Mouse (Mus musculus) limb, embryonic 12.5 days (tissue): ENCODE measurements around the gene Rab15. TPM values are rescaled to one million over a fixed set of nuclear protein-coding genes. Genes with fewer than 3 reads are reported as not detected.
"Not testable (repeated sequence)": the region's sequence is repeated elsewhere in the genome, so short reads cannot be mapped to it uniquely, and the experiment has no call there.

Source experiments
- ATAC-seq: fragments of 200-750 bp; cut with Nextera tagmentation; 2 replicates; pipeline ENCODE4 v1.8.0; 2017; ENCODE audit warnings: low read depth, moderate TSS enrichment; ENCODE audit not compliant: insufficient number of reproducible peaks, insufficient read depth, low FRiP score, low TSS enrichment
- H3K27ac ChIP-seq: fragments of 300-500 bp; sonication (generic); 2 replicates; pipeline ENCODE4 v1.5.1; 2016; ENCODE audit warnings: mild to moderate bottlenecking, moderate library complexity
- H3K27me3 ChIP-seq: fragments of 300-500 bp; sonication (generic); 2 replicates; pipeline ENCODE4 v1.6.1; 2016; ENCODE audit warnings: mild to moderate bottlenecking, moderate library complexity
- H3K36me3 ChIP-seq: fragments of 300-500 bp; sonication (generic); 2 replicates; pipeline ENCODE4 v1.6.1; 2016; ENCODE audit warnings: mild to moderate bottlenecking, moderate library complexity
- H3K4me1 ChIP-seq: fragments of 300-500 bp; sonication (generic); replicated peaks from 2 replicates; pipeline ENCODE4 v1.6.1; 2016
- H3K4me2 ChIP-seq: fragments of 300-500 bp; sonication (generic); 2 replicates; pipeline ENCODE4 v1.6.1; 2016; ENCODE audit warnings: mild to moderate bottlenecking, moderate library complexity
- H3K4me3 ChIP-seq: fragments of 300-500 bp; sonication (generic); replicated peaks from 2 replicates; pipeline ENCODE4 v1.5.1; 2016; ENCODE audit warnings: mild to moderate bottlenecking
- H3K9ac ChIP-seq: fragments of 300-500 bp; sonication (generic); replicated peaks from 2 replicates; pipeline ENCODE4 v1.6.1; 2016; ENCODE audit warnings: mild to moderate bottlenecking, moderate library complexity
- H3K9me3 ChIP-seq: fragments of 300-500 bp; sonication (generic); 2 replicates; pipeline ENCODE4 v1.6.1; 2016; ENCODE audit warnings: mild to moderate bottlenecking, moderate library complexity
- WGBS: fragments of 180-500 bp; shearing (Covaris S2); methylation state at CpG from one replicate; pipeline ENCODE4 v1.1.7; 2016; 5-methylcytosine and 5-hydroxymethylcytosine counted together
- polyA plus RNA-seq: library from polyadenylated mRNA; unstranded; fragments of >200 nt; fragmentation: Nextera tagmentation; extraction: Ambion mirVana; gene quantifications from 2 replicates; pipeline ENCODE4 v1.2.1, GENCODE M21; 2016

Gene Rab15
- polyA plus RNA-seq, 1 experiment from 2014 or later: 17.6 TPM

DNA sequence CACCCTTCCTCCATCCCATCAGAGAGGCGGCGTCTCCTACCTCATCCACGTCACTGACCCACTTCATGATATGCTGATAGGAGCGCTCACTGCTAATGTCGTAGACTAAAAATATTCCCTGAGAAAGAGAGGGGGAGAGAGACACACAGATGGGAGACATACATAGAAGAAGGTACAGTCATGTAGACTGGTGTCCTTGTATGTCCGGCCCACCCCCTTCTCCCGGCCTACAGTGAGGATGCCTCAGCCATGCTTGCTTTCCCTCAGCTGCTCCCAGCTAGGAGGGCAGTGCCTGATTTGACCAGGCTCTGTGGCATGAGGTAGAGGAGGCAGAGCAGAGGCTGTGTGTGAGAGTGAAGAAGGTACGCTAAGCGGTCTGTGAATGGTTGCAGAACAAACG, 19.7 kb downstream of the Rab15 start:
- Histone ChIP-seq H3K27ac (no peak overlapping the region), H3K9me3 (no peaks in the 10 kb centered on the region), H3K4me2 (no peak overlapping the region), H3K4me3 (no peak overlapping the region), H3K36me3 (no peaks in the 10 kb centered on the region; the same call in 1 of the 2 replicates), H3K4me1 (peaks cover 7% of the 10 kb centered on the region; the same call in 1 of the 2 replicates), H3K27me3 (no peaks in the 10 kb centered on the region), H3K9ac (no peak overlapping the region)
- 92% methylated on average over 10 of the region's 10 CpGs for WGBS
- no peak for ATAC-seq

DNA sequence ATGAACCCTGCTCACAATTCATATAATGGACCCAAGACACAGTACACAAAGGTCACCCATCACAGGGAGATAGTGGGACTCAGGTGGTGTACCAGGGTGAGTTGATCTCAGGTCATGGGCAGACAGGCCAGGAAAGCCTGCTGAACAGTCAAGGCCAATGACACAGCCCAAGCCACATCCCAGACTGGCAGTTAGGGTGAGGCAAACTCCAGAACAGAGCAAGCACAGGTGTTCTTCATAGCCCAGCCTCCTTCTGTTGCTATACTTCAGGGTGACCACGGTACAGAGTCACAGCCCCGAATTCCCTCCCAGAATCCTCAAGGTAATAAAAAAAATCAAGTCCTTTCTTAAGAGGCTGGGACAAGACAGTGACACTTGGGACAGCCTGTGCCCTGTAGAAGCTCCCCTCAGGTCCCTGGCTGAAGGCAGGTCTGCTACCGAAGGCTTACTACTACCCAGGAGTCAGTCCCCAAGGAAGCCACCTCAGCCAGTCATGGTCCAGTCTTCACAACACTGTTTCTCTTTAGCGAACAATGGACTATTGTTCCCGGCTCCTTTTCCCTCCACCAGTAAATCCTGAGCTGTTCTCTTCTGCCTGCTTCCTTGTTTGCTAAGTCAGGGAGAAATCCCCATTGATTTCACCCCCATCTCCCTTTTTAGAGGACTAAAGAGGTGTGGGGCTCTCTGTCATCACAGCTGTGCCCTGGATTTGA, 24.5 kb downstream of the Rab15 start:
- Histone ChIP-seq H3K27ac (no peak overlapping the region), H3K27me3 (no peaks in the 10 kb centered on the region), H3K4me3 (no peak overlapping the region), H3K36me3 (no peaks in the 10 kb centered on the region; the same call in 1 of the 2 replicates), H3K9me3 (no peaks in the 10 kb centered on the region), H3K9ac (no peak overlapping the region), H3K4me2 (no peak overlapping the region), H3K4me1 (peaks cover 7% of the 10 kb centered on the region; the same call in 1 of the 2 replicates)
- no peak for ATAC-seq
- 80% methylated on average over 5 of the region's 5 CpGs for WGBS

GRCm38 (mm10) chr12:76796938-76797539, 25.7 kb downstream of the Rab15 start:
- 85% methylated on average over 7 of the region's 7 CpGs for WGBS
- ATAC-seq: no peak

DNA sequence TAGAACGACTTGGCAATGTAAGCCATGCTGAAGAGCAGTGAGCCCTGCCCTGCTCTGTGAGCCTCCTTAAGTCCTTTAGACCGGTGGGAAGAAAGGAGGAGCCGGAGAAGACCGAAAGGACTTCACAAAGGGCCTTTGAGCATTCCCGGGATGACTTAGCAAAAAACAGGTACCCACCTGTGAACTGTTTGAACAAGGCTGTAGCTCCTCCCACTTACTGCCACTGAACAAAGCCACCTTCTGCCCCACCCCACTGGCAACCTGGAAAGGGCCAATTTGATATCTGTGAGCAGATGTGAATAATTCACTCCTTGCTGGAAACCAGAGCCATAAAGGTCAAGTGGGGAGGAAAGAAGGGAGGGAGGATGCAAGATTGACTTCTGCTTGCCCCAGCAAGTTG, 27.4 kb downstream of the Rab15 start, which contains the start of gene Gpx2:
Gene Gpx2 (minus strand): TSS at position 205 of the 400 bp plus-strand sequence.
- WGBS: 77% methylated on average over 5 of the region's 5 CpGs
- H3K9me3 ChIP-seq: no peaks in the 10 kb centered on the region
- ATAC-seq: no peak

More at GRCm38 (mm10) chr12:76796938-76797539, 25.7 kb downstream of the Rab15 start:
- Histone ChIP-seq H3K27ac (no peak overlapping the region), H3K4me2 (no peak overlapping the region), H3K9ac (no peak overlapping the region), H3K27me3 (no peaks in the 10 kb centered on the region), H3K36me3 (no peaks in the 10 kb centered on the region), H3K4me3 (no peak overlapping the region), H3K9me3 (no peaks in the 10 kb centered on the region), H3K4me1 (peaks cover 7% of the 10 kb centered on the region; the same call in 1 of the 2 replicates)

DNA sequence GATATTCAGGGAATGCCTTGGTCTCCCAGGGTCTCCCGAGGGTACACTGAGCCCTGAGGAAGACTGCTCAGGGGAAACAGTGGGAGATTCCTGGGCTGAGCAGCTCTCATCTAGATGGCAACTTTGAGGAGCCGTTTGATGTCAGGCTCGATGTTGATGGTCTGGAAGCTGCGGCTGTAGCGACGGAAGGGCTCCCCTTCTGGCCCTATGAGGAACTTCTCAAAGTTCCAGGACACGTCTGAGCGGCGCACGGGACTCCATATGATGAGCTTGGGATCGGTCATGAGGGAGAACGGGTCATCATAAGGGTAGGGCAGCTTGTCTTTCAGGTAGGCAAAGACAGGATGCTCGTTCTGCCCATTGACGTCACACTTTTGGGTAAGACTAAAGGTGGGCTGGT, 30.2 kb downstream of the Rab15 start:
- H3K27ac ChIP-seq, H3K27me3 ChIP-seq, H3K4me1 ChIP-seq, H3K9ac ChIP-seq, H3K4me2 ChIP-seq, H3K9me3 ChIP-seq, H3K36me3 ChIP-seq, H3K4me3 ChIP-seq, ATAC-seq: not testable (repeated sequence)
- WGBS: 46% methylated on average over 14 of the region's 14 CpGs

More for the DNA sequence above, 27.4 kb downstream of the Rab15 start, which contains the start of gene Gpx2:
- Histone ChIP-seq H3K4me3 (no peak within 1 kb of the TSS), H3K4me2 (no peak within 1 kb of the TSS), H3K9ac (no peak within 1 kb of the TSS), H3K27ac (no peak within 1 kb of the TSS), H3K27me3 (no peaks in the 10 kb centered on the region), H3K36me3 (no peaks in the 10 kb centered on the region), H3K4me1 (peaks cover 7% of the 10 kb centered on the region; the same call in 1 of the 2 replicates)

- Histone ChIP-seq H3K4me2 (no peak overlapping the region), H3K36me3 (no peaks in the 10 kb centered on the region), H3K4me3 (no peak overlapping the region), H3K27me3 (no peaks in the 10 kb centered on the region), H3K9ac (no peak overlapping the region), H3K9me3 (no peaks in the 10 kb centered on the region), H3K4me1 (no peaks in the 10 kb centered on the region), H3K27ac (no peak overlapping the region)
- no peak for ATAC-seq
- 61% methylated on average over 8 of the region's 8 CpGs for WGBS
Observed at GRCm38 (mm10) chr12:76790446-76791084, 32.1 kb downstream of the Rab15 start.

GRCm38 (mm10) chr12:76784056-76784619, 38.6 kb downstream of the Rab15 start:
- H3K27me3 ChIP-seq: no peaks in the 10 kb centered on the region
- H3K9ac ChIP-seq: no peak overlapping the region
- H3K27ac ChIP-seq: no peak overlapping the region
- ATAC-seq: no peak
- no peaks in the 10 kb centered on the region for H3K4me1 ChIP-seq
- 68% methylated on average over 10 of the region's 10 CpGs for WGBS
- no peak overlapping the region for H3K4me3 ChIP-seq
- H3K36me3 ChIP-seq: 0 out of 2 replicates have a peak, but pooled peaks cover 4% of the 10 kb centered on the region
- H3K9me3 ChIP-seq: no peaks in the 10 kb centered on the region
- no peak overlapping the region for H3K4me2 ChIP-seq

GRCm38 (mm10) chr12:76780639-76781468, 41.9 kb downstream of the Rab15 start:
- Histone ChIP-seq H3K27ac (peak overlapping the region; percentile 25; the same call in 1 of the 2 replicates), H3K4me1 (no peaks in the 10 kb centered on the region), H3K4me2 (no peak overlapping the region), H3K9ac (no peak overlapping the region), H3K36me3 (peaks cover 9% of the 10 kb centered on the region; the same call in 1 of the 2 replicates), H3K9me3 (no peaks in the 10 kb centered on the region), H3K4me3 (no peak overlapping the region), H3K27me3 (no peaks in the 10 kb centered on the region)
- no peak for ATAC-seq
- 74% methylated on average over 12 of the region's 12 CpGs for WGBS

- Histone ChIP-seq H3K27ac (no peak overlapping the region), H3K4me2 (no peak overlapping the region), H3K9ac (no peak overlapping the region), H3K27me3 (no peaks in the 10 kb centered on the region), H3K36me3 (peaks cover 9% of the 10 kb centered on the region; the same call in 1 of the 2 replicates), H3K9me3 (no peaks in the 10 kb centered on the region), H3K4me1 (peaks cover 3% of the 10 kb centered on the region; the same call in 1 of the 2 replicates), H3K4me3 (no peak overlapping the region)
- ATAC-seq: no peak
- WGBS: 89% methylated on average over 5 of the region's 5 CpGs
Observed at GRCm38 (mm10) chr12:76779951-76780350, 42.8 kb downstream of the Rab15 start.

DNA sequence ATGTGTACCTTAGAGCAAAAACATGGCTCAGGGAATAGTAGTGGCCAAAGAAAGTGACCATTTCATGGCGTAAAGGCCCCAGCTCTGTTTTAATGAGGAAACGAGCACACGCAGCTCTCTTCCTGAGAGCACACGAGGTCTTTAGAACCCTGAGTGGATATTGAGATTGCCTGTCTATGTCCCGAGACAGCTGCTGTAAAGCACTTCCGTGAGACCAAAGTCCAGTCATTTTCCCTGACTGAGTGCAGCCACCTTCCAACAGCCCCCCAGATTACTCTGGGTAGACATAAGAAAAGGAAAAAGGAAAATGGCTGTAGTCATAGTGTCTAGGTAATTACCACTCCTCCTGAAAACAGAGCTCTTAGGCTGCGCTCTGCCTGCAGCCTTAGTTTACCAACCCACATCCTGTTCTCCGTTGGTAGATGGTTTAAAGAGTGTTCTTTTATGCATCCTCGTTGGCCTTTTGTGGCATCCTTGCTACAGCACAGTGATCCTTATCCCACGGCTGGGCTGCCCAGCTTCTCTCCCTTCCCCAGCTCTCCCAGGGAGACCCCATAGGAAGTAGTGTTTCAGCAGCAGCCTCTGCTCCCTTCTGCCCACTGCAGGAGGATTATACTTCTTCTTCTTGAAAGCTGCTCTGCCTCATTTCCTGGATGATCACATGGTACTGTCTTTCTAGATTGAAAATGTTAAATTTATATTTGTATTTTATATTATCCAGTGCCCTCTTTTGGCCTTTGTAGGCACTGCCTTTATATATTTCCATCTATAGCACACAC, 44.2 kb downstream of the Rab15 start:
- no peak overlapping the region for H3K4me3 ChIP-seq
- no peak overlapping the region for H3K9ac ChIP-seq
- peaks cover 9% of the 10 kb centered on the region; the same call in 1 of the 2 replicates for H3K36me3 ChIP-seq
- no peak for ATAC-seq
- H3K27ac ChIP-seq: no peak overlapping the region
- H3K4me2 ChIP-seq: no peak overlapping the region
- H3K27me3 ChIP-seq: no peaks in the 10 kb centered on the region
- WGBS: 82% methylated on average over 10 of the region's 10 CpGs
- H3K9me3 ChIP-seq: no peaks in the 10 kb centered on the region
- H3K4me1 ChIP-seq: peaks cover 4% of the 10 kb centered on the region; the same call in 1 of the 2 replicates
